Mouse (Mus musculus): ENCODE data around the gene Casr. TPM values are rescaled to one million over a fixed set of nuclear protein-coding genes. Genes with fewer than 3 reads are reported as not detected.

Gene Casr
- polyA plus RNA-seq (2017; shearing (Covaris generic)): not detected

DNA sequence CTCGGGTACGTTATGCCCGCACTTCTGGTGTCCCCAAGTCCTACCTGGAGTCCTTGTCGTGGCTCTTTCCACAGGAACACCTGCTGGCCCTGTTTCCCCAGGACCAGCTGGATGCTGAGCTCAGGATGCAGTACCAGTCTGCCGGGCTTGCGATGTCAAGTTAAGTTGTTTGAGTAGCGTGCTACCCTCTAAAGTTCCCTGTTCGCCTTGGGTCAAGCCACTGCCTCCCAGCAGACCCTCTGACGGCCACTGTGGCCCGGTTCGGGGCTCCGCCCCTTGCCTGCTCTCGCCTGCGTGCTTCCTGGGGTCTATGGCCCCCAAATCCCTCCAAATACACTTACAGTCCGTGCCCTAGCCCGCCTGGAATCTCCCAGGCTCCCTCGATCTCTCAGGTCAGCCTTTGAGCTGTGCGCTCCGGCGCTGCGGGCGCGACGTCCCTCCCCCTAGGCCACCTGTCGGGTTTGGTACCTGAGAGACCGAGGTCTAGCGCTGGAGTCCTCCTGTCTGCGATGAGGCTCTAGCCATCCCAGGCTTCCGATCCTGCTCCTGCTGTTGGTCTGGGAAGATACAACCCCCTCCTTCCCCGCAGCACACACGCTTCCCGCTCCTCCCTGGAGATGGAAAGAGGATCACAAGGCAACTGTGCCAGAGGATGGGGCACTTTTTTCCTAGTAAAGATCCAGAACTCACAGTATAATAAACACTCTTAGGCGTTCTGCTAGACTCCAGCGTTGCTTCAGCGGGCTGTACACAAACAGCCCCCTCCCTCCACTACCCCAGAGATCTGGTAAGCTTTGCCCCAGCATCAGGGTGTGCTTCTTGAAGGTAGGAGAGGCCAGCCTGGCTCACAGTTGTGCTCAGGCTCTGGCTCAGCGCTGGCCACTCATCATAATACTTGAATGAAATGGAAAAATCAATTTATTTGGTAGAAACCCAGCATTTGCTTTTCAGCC lies at the start of gene Casr:
Gene Casr (minus strand): TSS at position 756 of the 953 bp plus-strand sequence.
- no peak for ATAC-seq

DNA sequence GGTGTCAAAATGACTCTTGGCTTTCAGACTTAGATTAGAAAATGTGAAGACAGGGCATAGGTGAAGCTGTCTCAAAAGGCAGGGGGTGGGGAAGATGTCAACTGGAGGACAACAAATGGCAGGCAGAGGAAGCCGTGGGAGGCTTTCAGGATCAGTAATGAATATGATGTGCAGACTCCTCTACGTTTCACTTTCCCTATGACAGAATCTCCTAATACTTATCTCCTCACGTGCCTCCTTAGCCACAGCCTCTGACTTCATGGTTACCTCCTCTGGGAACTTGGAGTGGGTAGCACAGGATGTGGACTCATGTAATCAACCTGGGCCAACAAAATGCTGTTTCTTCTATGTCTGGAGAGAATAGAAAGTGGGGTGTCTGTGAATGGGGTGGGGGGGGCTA lies 40.7 kb upstream of the Casr start:
- peak; percentile 77 for ATAC-seq

DNA sequence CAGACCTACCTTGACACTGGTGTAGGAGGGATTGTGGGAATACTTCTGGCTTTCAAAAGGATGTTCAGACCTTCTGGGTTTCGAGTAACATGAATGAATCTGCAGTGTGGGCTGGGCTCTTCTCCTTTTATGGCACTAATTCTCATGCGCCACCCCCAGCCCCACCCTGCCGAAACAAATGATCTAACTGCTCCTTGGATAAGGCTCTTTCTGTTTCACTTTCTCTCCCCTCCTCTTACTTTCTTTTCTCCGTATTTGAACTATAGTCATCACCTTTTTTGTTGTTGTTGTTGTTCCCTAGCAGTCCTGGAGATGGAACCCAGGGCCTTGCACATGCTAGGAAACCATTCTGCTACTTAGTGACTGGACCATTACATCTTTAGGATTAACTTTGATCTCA lies 36.3 kb upstream of the Casr start:
- ATAC-seq: peak; percentile 83

DNA sequence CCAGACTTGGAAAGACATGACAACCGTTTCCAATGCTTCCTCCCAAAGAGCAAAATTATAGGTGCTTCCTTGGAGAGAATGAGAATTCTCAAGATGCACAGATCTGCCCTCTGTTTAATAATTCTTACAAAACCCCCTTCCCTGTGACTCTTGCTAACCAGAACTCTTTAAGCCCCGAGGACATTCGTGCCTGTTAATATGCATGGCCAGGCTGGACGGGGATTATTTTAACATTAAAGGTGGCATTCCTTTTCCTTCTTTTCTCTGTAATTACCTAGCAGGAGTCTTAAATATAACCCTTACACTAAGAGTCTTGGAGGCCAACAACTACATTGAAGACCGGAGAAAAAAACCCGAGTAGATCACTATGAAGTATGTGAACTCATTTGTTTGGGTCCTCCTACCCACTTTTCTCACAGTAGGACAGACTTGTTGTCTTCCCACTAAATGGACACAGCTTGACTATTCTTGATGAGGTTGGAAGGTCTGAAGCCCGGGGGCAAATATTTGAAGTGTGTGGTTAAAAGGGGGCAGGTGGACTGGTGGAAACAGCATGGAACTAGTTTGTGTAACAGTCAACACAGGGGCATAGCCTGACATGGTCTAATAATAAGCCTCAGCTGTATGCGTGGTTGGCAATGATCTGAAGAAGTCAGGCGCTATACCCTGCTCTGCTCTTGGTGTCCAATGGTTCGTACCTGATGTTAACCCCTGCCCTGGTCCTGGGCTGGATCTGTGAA lies 34.9 kb upstream of the Casr start:
- no peak for ATAC-seq

DNA sequence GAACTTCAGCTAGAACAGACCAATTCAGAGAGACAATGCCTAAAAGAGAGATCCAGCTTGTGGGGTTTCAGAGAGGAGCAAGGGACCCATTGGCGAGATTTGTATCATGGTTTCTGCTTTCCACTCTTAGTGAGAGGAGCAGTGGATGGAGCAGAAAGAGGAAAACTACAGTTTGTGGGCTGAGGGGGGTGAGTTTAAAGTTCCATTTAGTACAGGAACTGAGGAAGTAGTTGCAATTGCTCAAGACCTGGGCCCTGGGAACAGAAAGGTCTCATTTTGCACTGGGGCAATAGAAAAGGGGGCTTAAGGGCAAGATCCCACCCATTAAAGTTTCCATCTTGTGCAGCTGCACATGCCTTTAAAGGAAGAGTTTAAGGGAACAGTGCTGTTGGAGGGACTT lies 28.0 kb upstream of the Casr start:
- ATAC-seq: no peak

DNA sequence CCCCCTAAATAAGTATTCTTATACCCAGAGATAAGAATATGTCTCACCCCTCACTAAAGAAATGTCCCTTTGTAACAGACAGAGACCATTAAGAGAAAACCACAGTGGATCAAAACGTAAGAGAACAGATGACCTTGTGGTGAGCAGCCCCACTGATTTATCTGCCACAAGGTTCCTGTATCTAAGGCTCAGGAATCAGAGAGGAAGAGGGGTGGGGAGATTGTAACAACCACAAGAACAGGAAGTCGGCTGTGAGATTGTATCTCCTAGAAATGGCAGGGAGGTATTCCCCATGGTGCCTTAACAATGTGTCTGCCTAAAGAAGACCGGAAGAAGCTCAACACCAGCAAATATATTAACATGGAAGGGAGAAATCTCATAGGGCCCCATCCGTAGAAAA lies 26.0 kb upstream of the Casr start:
- ATAC-seq: peak; percentile 98

DNA sequence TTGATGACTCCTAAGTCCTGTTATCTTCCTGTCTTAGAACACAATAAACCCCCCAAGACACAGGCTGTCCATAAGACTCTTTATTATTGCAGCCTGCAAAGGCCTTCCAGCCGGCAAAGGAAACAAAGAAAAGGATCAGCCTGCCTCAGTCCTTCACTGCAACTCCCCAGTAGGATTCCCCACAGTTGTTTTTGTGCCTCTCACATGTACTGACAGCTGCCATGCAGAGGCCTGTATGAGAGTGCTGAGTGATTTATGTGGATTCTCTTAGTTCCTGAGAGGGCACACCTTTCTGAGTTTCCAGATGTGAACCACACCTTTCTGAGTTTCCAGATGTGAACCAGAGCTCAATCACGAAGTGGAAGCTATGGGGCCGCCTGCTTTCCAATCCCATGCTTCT lies 20.1 kb upstream of the Casr start:
- ATAC-seq: no peak

DNA sequence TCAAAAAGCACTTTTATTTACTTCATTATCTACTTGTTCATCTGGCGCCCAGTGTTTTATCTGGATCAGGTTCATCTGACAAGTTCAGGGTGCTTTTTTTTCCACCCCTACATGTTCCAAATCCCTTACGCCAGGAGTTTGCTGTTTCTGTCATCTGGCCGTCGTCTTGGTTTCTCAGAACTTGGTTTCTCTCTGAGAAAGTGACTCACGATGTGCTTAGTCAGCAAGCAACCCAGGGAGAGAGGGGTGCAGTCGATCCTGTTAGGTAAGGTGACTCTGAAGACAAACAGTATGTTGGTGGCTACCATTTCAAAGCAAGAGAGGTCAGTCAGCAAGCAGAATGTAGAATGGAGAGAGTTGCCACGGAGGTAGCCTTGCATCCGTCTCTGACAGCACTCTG lies 10.0 kb upstream of the Casr start:
- ATAC-seq: no peak

DNA sequence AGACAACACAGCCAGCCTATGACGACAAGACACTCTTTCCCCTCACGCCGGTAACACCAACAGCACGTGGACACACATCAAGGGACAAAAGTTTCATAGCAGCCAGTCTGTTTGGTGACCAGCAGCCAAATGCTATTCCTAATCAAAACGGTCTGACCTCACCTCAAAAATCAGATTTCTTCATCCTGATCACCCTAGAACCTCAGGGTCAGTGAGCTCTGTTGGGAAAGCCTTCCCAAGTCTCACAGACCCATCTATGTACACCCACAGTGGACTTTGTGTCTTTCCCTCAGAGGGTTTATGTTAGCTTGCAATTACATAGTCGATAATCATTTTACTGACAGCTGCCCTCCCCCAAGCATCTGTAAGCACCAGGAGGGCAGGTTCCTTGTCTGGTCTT lies 2.4 kb downstream of the Casr start:
- ATAC-seq: no peak

DNA sequence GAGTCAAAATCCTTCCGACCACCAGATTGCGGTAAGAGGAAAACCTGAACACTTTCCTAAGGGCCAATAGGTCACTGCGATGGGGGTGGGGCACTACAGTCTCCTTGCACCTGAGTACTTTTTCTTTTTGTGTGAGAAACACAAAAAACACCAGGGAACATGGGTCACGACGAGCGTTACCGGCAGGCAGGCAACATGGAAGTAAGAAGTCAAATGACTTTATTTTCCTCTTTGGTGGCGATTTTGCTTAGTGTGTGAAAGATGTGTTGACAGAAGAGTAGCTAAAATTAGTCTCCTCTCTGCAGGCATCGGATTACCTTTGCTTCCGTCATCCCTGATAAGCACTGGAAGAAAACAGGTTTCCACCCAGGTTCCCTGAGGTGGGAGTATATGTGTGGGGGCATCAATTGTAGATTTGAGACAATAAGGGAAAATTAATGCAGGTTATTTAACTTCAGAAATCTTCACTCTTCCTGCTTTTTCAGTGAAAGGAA lies 6.2 kb downstream of the Casr start:
- no peak for ATAC-seq

DNA sequence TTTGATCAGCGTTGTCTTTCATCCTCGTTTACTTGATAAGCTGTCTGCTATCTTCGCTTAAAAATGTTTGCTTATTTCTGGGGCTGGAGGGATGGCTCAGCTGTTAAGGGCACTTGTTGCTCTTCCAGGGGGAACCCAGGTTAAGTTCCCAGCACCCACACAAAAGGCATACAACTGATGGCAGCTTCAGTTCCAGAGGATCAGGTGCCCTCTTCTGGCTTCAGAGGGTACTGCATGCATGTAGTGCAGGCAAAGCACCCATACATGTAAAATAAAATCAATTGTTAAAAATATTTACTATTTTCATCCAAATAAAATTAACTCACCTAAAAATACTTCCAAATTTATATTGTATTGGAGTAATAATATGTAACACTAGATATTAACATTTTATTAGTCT lies 8.3 kb downstream of the Casr start:
- no peak for ATAC-seq

DNA sequence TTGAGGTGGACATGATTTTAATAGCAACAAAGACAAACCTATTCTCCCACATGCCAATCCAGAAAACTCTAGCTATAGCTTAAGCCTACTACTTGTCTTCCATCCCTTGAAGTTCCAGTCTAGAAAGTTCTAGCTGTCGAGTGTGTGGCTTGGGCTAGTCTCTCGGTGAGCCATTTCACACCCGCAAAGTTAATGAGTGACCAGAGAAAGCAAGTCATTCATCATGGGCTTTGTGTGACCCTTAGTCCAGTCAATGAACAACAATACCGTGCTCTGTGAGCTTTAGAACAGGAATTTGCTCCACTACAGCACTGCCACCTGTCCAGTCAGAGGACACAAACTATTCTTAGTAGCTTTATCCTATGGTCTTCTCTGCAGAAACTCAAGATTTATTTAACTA lies 16.6 kb downstream of the Casr start:
- no peak for ATAC-seq

DNA sequence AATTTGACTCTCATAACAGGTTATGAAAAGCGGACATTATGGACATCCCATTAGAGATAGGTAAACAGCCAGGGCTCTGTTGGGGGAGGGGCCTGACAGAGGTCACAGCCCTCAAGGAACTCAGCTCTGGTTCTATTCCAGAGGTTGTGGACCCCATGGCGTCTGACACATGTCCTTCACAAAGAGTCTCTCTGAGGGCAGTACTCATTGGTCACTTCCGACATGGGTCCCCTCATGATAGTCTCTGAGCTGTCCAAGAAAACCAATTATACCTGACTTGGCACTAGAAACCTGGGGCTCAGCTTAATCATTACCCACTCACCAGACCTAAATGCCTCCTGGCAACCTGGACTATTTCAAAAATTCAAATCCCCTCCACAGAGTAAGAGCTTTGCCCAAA lies 18.9 kb downstream of the Casr start:
- ATAC-seq: no peak

DNA sequence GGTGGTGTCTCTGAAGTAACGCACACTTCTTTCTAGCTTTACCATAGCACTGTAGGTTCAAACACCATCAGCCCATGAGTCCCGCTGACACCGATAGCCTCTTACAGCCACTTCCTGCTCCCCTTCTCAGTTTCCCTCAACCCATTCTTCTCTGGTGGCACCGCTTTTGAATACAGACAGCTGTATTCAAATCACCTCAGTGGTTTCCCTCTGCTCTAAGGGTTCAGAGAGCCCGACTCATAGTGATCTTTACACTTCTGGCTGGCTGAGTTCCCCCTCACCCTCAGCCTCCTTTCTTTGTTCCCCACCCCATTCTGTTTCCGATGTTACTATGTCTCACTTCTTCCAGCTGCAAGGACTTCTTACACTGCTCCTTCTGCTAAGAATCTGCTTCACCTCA lies 21.1 kb downstream of the Casr start:
- no peak for ATAC-seq

DNA sequence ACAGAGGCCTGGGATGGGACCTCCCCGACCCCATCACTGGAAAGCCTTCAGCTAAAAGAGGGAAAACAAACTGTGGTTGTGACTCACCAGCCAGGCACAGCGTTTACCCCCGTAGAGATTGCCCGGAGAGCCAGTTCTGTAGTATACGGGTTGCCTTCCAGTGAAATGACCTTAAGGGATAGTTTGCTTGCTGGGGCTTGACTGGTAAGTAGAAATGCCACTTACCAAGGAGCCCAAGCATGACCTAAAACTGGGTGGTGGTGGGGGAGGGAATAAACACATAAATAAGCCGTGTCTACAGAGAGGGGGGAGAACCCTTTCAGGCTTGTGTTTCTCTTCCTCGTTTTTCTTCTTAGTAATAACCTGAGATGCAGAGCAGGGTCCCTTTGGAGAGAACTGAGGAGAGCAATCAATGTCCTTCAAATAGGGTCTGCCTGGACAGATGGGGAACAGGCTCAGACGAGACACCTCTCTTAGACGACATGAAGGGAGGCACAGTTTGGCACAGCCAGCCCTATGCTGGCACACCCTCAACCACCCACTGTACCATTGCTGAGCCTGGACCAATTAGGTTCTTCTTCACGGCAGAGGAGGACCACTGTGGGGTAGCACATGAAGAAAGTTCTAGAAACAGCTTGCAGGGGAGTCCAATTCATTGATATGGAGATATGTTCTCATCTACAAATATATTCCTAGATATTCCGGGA lies 28.8 kb downstream of the Casr start:
- no peak for ATAC-seq

DNA sequence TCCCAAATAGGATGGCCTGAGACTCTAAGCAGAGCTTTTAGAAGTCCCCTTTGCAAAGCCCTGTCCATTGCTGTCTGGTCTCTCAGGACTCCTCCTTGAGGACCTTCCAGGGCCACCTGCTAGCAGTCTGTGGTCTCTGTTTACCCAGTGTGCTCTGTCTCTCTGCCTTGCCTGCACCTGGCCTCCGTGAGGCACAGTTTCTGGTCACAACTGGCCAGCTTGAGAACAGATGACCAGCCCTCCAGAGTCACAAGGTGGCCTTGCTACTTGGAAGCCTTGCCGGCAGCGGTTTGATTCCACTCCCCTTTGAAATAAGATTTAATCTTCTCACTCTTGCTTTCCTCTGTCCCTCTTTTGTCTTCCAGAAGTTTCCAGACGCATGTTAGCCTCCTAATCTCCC lies 29.9 kb downstream of the Casr start:
- no peak for ATAC-seq

DNA sequence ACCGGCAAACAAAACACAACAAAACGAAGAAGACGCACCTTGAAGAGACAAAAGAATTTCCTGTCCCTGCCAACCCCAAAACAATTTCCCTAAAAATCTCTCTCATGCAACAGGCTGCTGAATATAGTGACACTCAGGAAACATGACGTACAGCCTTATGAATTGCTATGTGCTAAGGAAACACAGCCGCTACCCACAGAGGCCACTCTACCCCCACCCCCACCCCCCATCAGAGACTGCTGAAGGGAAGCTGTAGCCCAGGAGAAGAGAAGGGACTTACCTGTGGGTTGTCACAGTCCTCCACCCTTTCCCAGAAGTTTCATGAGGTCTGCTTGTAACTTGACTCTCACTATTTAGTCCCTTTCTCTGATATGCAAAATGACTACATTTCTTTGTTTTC lies 30.3 kb downstream of the Casr start:
- no peak for ATAC-seq

DNA sequence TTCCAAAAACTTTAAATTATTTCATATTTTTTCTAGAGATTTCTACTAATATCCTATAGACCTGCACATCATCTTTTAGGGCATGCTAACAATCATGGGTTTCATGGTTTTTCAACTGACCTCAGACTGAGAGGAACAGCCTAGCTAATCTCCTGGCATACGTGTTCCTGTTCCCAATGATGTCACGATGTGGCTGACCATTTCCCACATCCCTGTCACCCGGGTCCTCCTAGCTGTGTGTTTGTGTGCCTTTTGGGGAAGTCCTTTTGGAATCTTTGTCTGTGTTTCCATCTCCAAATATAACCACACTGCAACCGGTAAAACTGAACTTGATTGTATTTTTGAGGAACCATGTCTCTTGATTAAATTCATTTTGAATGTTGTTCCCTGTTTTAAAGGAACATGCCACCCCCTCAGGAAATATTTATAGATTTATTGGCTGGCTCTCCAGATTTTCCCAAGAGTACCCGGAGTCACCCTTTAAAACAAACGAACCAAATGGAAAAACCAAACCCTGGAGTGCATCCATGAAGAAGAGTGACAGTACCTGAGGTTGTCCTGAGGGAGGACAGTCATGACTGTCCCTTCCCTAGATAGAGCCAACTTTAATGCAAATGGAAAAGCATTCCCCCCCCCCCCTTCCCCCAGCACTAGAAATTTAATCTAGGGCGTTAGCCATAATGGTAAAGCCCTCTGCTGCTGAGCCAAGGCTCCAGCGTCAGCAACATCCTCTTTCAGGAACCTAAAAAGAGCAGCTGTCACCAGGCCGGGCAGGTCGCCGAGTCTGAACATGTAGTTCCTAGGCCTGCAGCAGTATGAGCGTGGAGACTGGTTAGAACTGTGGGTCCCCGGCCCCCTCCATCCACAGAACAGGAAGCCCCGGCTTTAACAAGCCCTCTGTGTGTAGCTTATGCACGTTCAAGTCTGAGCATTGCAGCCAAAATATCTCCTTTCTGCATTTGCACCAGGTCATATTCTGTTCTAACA lies 31.1 kb downstream of the Casr start:
- ATAC-seq: no peak

DNA sequence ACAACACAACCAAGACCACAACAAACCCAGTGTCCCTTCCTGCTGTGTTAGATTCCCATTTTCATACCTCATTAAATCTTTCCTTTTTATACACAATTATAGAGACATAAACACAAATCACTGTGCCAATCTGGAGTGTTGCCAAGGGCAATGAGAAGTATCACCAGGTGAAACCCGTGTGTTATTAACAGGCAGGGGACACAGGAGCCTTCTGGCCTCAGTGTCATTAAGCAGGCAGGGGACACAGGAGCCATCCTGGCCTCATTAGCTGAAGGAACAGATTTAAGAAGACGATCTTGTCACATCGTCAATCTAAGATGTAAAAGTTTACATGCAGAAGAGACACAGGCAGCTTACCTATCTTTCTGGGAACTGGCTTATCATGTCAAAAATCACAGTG lies 33.1 kb downstream of the Casr start:
- no peak for ATAC-seq

DNA sequence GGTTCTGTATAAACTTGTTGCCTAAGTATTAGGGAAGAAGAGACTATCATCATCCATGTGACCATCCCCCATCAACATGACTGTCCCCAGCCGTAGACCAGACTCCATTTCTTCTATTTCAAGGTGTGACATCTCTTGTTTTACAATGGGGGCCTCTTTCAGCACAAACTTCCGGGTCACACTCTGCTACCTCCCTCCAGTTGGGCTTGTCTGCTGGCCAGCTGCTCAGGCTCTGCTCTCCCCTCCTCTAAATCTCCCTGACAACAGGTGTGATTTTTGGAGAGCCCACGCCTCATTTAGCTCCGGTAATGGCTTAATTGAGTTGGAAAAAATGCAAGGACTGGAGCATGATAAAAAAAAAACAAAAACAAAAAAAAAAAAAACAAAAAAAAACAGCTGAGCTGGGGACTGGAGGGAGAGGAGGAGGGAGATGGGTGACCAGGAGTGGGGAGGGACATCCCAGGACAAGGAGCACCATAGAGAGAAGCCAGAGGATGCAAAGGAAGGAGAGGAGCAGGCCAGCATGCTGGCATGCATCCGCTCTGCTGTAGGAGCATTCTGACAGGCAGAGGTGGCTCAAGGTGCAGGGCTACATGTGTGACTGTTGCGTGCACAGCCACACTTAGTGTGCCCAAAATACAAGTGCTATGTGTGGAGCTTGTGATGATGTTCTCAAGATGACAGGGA lies 35.2 kb downstream of the Casr start:
- ATAC-seq: no peak

DNA sequence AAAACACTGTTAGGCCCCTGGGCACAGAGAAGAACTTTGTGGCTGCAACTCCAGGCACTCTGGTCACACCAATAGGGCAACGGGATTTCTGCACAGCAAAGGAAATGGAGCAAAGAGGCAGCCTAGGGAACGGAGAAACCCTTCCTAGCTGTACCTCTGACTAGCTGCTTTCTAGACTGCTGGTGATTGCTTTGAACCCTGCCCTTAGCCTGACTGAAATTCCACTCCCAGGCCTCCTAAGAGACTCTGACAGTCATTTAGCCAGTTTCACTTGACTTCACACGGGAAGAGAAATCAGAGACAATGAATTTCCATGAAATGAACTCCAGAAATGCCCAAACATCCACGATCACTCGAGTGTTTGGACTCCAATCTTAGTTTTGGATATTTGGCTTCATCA lies 38.8 kb downstream of the Casr start:
- no peak for ATAC-seq
